Mouse (Mus musculus) stomach, embryonic 16.5 days (tissue): Measurements from ENCODE around the gene Impg2. TPM values are rescaled to one million over a fixed set of nuclear protein-coding genes. Genes with fewer than 3 reads are reported as not detected.

Source experiments
- ATAC-seq: fragments of 200-750 bp; cut with Nextera tagmentation; 2 replicates; pipeline ENCODE4 v1.8.0; 2017; ENCODE audit warnings: moderate number of reproducible peaks, moderate TSS enrichment; ENCODE audit not compliant: insufficient read depth, low FRiP score
- H3K27ac ChIP-seq: fragments of 300-500 bp; sonication (generic); 2 replicates; pipeline ENCODE4 v1.5.1; 2014; ENCODE audit warnings: low read length
- H3K27me3 ChIP-seq: fragments of 300-500 bp; sonication (generic); 2 replicates; pipeline ENCODE4 v1.6.1; 2014; ENCODE audit warnings: low read length, control low read depth, mixed read lengths; ENCODE audit not compliant: control insufficient read depth, insufficient read depth
- H3K36me3 ChIP-seq: fragments of 300-500 bp; sonication (generic); 2 replicates; pipeline ENCODE4 v1.6.1; 2014; ENCODE audit warnings: low read length; ENCODE audit not compliant: control insufficient read depth, insufficient read depth
- H3K4me1 ChIP-seq: fragments of 300-500 bp; sonication (generic); 2 replicates; pipeline ENCODE4 v1.6.1; 2014; ENCODE audit warnings: low read length, control low read depth, mixed read lengths; ENCODE audit not compliant: control insufficient read depth, insufficient read depth
- H3K4me2 ChIP-seq: fragments of 300-500 bp; sonication (generic); 2 replicates; pipeline ENCODE4 v1.6.1; 2014; ENCODE audit warnings: low read depth, low read length, mixed read lengths
- H3K4me3 ChIP-seq: fragments of 300-500 bp; sonication (generic); replicated peaks from 2 replicates; pipeline ENCODE4 v1.5.1; 2014; ENCODE audit warnings: mild to moderate bottlenecking, low read length
- H3K9ac ChIP-seq: fragments of 300-500 bp; sonication (generic); 2 replicates; pipeline ENCODE4 v1.6.1; 2014; ENCODE audit warnings: low read length
- H3K9me3 ChIP-seq: fragments of 300-500 bp; sonication (generic); replicated peaks from 2 replicates; pipeline ENCODE4 v1.6.1; 2016; ENCODE audit warnings: low read length, control low read depth; ENCODE audit not compliant: control insufficient read depth
- WGBS: fragments of 180-500 bp; shearing (Covaris S2); extraction: QIAGEN DNeasy Blood & Tissue Kit; methylation state at CpG from one replicate; pipeline ENCODE4 v1.1.7; 2014; 5-methylcytosine and 5-hydroxymethylcytosine counted together
- polyA plus RNA-seq: library from polyadenylated mRNA; unstranded; fragments of >200 nt; fragmentation: Nextera tagmentation; extraction: Ambion mirVana; gene quantifications from 2 replicates; pipeline ENCODE4 v1.2.1, GENCODE M21; 2015

Gene Impg2
- polyA plus RNA-seq, 1 experiment from 2014 or later = 0.39 TPM

DNA sequence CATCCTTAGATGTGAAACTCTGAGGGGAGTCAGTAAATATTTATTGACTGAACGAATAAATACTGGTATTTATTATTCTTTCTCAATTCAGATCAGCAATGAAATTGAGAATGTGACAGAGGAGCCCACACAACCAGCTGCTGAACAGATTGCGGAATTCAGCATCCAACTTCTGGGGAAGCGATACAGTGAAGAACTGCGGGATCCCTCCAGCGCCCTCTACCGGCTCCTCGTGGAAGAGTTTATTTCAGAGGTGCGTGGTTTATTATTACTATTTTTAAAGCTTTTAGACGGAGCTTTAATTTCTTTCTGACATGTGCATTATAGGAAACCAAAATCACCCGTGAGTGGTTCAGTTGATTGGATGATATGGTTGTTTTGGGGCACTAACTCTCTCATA, 27.2 kb downstream of the Impg2 start:
- H3K27me3 ChIP-seq = no peaks in the 10 kb centered on the region
- no peak overlapping the region for H3K4me2 ChIP-seq
- 56% methylated on average over 10 of the region's 10 CpGs for WGBS
- H3K9me3 ChIP-seq = no peaks in the 10 kb centered on the region
- ATAC-seq = no peak
- no peak overlapping the region for H3K27ac ChIP-seq
- no peaks in the 10 kb centered on the region for H3K36me3 ChIP-seq
- no peaks in the 10 kb centered on the region for H3K4me1 ChIP-seq
- H3K4me3 ChIP-seq = no peak overlapping the region
- no peak overlapping the region for H3K9ac ChIP-seq

DNA sequence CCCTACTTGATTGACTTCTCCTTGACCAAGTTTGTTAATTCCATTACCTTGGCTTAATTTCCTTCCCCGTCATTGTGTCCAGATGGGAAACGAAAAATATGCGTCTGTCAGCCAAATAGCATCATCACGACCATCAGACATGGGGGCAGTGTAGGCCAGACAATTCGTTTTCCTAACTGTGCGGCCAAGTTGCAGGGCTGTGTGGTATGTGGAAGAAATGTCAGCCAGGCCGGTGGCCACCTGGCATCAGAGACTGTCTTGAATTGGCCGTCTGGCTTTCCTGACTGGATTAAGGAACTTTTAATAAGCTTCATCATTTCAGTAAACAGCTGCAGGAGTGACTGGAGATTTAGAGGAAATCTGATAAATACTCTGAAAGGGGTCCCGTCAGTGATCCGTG, 28.6 kb downstream of the Impg2 start:
- Histone ChIP-seq H3K9ac (no peak overlapping the region), H3K4me2 (no peak overlapping the region), H3K4me1 (no peaks in the 10 kb centered on the region), H3K4me3 (no peak overlapping the region), H3K36me3 (no peaks in the 10 kb centered on the region), H3K9me3 (no peaks in the 10 kb centered on the region), H3K27me3 (no peaks in the 10 kb centered on the region), H3K27ac (no peak overlapping the region)
- ATAC-seq = no peak
- 65% methylated on average over 10 of the region's 10 CpGs for WGBS

DNA sequence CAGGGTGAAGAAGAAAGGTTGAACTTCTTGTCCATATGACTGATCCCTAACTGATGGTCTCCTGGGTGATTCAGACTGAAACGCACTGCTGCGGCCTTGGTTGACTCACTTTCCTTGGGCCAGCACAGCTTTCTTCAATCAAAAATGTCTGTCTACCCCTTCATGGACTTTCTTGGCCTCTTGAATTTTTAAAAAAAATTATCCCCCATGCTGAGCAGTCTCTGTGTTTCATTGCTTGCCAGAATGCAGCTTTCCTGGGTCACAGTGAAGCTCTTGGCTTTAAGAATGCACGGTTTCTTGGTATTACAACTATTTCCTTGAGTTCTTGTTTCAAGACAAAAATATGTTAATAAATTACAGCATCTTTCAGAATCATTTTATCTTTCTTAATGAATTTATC, 41.9 kb downstream of the Impg2 start:
- 83% methylated on average over 3 of the region's 3 CpGs for WGBS
- Histone ChIP-seq H3K9me3 (no peaks in the 10 kb centered on the region), H3K27ac (no peak overlapping the region), H3K9ac (no peak overlapping the region), H3K27me3 (no peaks in the 10 kb centered on the region), H3K4me1 (no peaks in the 10 kb centered on the region), H3K36me3 (no peaks in the 10 kb centered on the region), H3K4me2 (no peak overlapping the region), H3K4me3 (no peak overlapping the region)
- ATAC-seq = no peak

DNA sequence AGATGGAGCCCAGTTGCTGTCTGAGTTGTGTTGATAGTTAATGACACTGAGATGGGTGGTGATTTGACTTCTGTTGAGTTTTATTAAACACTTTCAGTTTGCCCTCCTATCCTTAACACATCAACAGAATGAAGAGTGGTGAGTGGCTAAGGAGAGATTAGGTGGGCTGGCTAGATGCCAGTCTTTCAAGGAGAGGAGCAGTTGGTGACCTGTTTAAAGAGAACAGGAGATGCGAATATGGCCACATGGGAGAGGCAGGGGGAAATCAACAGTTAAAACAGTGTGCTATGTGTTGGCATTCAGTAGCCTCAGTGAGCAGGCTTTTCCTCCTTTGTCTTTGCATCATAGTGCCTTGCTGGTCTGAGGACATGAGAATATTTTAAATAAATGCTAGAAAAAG, 69.8 kb downstream of the Impg2 start:
- H3K27ac ChIP-seq = no peak overlapping the region
- no peaks in the 10 kb centered on the region for H3K27me3 ChIP-seq
- no peaks in the 10 kb centered on the region for H3K36me3 ChIP-seq
- H3K4me3 ChIP-seq = no peak overlapping the region
- no peaks in the 10 kb centered on the region for H3K4me1 ChIP-seq
- no peak overlapping the region for H3K4me2 ChIP-seq
- whole genome bisulfite sequencing = 75% methylated on average over 1 of the region's 1 CpGs
- H3K9ac ChIP-seq = no peak overlapping the region
- H3K9me3 ChIP-seq = no peaks in the 10 kb centered on the region
- ATAC-seq = no peak

DNA sequence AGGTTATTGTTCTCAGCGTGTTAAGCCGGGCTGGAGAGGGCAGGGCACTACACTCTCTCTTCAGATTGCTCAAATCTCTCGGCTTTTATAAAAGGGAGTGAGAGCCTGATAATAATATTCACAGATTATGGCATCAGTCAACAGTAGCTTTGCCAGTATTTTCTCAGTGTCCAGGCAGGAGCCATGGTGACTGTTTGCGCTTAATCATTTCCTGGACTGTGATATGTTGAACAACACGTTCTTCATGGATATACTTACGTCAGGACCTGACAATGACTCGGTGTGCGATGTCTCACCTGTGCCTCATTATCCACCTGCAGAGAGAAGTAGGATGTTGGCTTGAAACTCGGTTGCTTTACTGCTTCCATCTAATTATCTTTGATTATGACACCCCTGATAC, 74.9 kb downstream of the Impg2 start:
- Histone ChIP-seq H3K4me2 (no peak overlapping the region), H3K4me1 (no peaks in the 10 kb centered on the region), H3K4me3 (no peak overlapping the region), H3K9me3 (no peaks in the 10 kb centered on the region), H3K27ac (no peak overlapping the region), H3K27me3 (no peaks in the 10 kb centered on the region), H3K36me3 (no peaks in the 10 kb centered on the region), H3K9ac (no peak overlapping the region)
- WGBS = 57% methylated on average over 9 of the region's 9 CpGs
- no peak; the same call in 1 of the 2 replicates for ATAC-seq

DNA sequence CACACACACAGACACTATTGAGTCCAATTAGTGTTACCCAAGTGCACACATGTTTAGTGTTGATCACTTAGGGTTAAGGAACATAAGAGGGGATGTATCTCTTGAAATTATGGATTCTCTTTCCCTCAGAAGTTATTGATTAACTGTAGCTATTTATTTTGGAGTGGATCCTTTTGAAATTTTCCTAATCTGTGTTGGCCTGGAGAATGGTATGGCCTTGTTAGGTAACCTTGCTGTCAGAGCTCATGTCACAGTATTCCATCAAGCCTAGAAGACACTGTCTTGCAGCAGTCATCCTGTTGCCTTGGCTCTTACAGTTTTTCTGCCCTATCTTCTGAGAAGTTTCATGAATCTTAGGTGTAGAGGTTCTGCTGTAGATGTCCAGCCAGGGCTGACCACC, 75.6 kb downstream of the Impg2 start:
- H3K4me1 ChIP-seq = no peaks in the 10 kb centered on the region
- no peaks in the 10 kb centered on the region for H3K9me3 ChIP-seq
- H3K4me3 ChIP-seq = no peak overlapping the region
- H3K27me3 ChIP-seq = no peaks in the 10 kb centered on the region
- no peak overlapping the region for H3K4me2 ChIP-seq
- H3K27ac ChIP-seq = no peak overlapping the region
- no peak overlapping the region for H3K9ac ChIP-seq
- no peaks in the 10 kb centered on the region for H3K36me3 ChIP-seq
- no peak for ATAC-seq

DNA sequence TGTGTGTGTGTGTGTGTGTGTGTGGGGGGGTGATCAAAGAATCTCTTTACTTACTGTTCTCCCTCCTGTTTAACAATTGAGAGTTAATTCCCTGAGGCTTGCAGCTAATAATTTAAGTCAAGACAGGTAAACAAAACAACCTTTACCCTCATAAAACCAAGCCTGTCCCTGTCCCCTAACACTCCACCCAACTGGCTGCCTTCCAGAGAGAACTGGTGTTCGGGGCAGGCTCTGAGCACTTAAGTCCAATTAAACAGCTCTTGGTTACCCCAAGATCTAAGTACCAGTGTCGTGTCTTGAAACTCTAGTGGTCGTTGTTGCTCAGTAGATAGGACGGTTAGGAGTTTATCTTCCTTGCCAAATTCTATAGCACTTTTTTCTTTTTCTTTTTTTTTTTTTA, 77.2 kb downstream of the Impg2 start:
- 63% methylated on average over 4 of the region's 4 CpGs for WGBS

DNA sequence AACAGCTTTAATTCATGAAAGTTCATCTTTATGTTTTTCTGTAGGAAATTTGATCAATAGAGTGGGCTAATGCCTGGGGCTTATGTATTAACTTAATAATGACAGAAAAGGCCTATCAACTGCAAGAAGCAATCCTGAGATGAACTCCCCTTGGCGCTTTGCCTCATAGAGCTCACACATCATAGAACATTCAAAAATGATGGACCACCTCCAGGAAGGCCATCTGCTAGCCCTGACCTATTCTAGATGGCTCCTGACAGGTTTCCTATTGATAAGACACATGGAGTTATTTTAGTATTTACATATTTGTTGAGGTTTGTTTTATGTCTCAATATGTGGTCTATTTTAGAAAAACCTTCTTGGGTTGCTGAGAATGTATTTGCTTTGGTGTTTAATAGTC, 79.2 kb downstream of the Impg2 start:
- Histone ChIP-seq H3K27me3 (no peaks in the 10 kb centered on the region), H3K4me1 (no peaks in the 10 kb centered on the region), H3K9ac (no peak overlapping the region), H3K4me2 (no peak overlapping the region), H3K27ac (no peak overlapping the region), H3K36me3 (no peaks in the 10 kb centered on the region), H3K9me3 (no peaks in the 10 kb centered on the region), H3K4me3 (no peak overlapping the region)
- 93% methylated on average over 1 of the region's 1 CpGs for WGBS
- ATAC-seq = no peak

More for the DNA sequence above, 77.2 kb downstream of the Impg2 start:
- Histone ChIP-seq H3K27ac (no peak overlapping the region), H3K4me1 (no peaks in the 10 kb centered on the region), H3K4me3 (no peak overlapping the region), H3K4me2 (no peak overlapping the region), H3K9me3 (no peaks in the 10 kb centered on the region), H3K27me3 (no peaks in the 10 kb centered on the region), H3K9ac (no peak overlapping the region), H3K36me3 (no peaks in the 10 kb centered on the region)
- ATAC-seq = no peak

DNA sequence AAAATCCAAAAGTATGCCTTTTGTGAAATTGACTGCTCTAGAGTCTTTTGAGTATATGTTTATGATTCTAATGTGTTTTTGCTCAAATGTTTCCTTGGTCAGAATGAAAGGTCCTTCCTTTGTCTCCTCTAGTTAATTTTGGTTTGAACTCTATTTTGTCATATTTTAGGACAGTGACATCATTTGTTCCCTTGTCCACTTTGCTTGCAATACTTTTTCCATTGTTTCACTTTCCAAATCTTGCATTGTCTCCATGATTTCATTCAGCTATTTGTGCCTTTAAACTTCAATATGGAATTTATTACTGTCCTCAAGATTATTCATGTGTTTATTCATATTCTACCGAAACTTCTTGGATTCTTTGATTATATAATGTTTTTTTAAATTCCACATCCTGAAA, 79.8 kb downstream of the Impg2 start:
- WGBS = 65% methylated on average over 1 of the region's 1 CpGs
- no peak for ATAC-seq
- no peaks in the 10 kb centered on the region for H3K9me3 ChIP-seq
- no peaks in the 10 kb centered on the region for H3K4me1 ChIP-seq
- H3K4me2 ChIP-seq = no peak overlapping the region
- no peak overlapping the region for H3K9ac ChIP-seq
- no peak overlapping the region for H3K27ac ChIP-seq
- no peaks in the 10 kb centered on the region for H3K27me3 ChIP-seq
- H3K36me3 ChIP-seq = no peaks in the 10 kb centered on the region
- H3K4me3 ChIP-seq = no peak overlapping the region

DNA sequence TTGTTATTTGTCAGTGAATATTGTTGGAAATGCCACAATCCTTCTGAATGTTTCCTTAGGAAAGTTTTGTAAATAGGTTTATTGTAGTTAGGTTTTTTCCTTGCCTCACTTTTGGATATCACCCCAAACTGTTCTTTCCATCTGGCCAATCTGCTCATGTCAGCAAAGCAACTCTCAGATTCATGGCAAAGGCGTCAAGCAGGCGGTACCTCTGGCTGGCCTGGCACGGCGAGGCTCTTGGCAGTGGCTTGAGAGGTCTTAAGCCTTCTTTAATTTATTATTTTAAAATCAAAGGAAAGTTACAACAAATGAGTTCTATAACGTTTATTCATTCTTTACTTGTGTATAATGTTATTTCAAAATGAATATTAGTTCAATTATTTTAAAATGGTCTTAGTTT, 82.0 kb downstream of the Impg2 start:
- H3K4me3 ChIP-seq = no peak overlapping the region
- H3K27me3 ChIP-seq = no peaks in the 10 kb centered on the region
- H3K9me3 ChIP-seq = no peaks in the 10 kb centered on the region
- no peak overlapping the region for H3K9ac ChIP-seq
- H3K4me2 ChIP-seq = no peak overlapping the region
- 73% methylated on average over 5 of the region's 5 CpGs for WGBS
- no peak for ATAC-seq
- no peak overlapping the region for H3K27ac ChIP-seq
- H3K36me3 ChIP-seq = no peaks in the 10 kb centered on the region
- H3K4me1 ChIP-seq = no peaks in the 10 kb centered on the region
